Mouse (Mus musculus): ENCODE results near the gene Axdnd1.

The Axdnd1 gene

DNA sequence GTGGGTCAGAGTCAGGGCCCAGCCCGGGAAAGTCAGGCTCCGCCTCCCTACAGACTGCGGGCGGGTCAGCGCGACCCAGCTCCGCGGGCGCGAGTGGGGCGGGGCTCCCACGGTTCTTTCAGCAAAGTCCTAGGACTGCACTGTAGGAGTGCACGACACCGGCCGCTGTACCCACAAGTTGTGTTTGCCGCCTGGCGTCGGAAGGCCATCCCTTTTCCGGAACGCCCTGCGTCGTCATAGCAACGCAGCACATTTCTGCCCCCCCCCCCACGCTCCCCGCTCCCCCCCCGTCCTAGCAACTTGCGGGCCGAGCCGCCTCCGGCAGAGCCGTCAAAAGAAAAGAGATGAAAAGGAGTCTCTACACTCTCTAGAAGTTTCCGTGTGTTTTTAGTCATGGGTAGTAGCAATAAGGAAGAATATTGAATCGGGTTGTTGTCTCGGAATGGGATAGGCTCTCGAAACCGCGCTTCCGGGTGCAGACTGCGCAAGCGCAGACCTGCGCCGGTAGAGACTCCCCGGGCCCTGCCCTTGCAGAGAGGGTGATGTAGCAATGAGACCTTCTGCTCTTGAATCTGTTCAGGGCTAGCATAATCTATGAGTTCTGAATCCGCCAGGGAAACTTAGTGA lies at the start of gene Axdnd1:
Gene Axdnd1, minus strand, starts transcription at position 489 of the 627 bp plus-strand sequence.
- DNase-seq: peak; percentile 95

DNA sequence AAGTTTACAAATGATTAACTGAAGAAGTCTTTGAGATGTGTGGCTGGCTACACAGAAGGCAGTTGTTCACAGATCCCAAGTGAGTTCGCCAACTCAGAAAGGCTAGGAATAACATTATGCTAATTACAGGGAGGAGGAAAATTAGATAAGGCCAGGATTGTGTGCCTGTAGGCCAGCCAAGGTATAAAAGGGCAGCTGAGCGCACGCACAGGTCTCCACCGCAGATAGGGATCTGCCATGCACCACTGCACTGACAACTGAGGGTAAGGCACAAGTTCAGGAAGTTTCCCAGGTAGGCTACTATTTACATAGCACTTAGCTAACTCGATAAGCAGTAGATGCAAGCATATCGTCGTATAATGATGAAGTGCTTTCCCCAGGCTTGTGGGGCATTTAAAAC lies 49.6 kb upstream of the Axdnd1 start:
- DNase-seq: no peak

DNA sequence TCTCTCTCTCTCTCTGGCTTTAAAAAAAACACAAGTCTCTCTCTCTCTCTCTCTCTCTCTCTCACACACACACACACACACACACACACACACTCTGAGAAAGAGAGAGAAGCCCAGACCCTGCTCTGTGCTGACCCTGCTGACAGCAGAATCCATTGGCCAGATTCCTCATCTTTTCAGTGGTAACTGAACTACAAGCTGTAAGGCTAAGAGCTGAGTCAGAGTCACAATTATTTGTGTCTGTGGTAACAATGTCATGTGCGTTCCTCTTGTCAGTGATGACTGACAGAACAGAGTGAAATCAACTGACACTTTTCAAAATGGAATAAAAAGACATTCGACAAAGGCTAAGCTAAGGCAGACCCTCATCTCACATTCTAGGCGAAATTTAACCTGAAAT lies 47.6 kb upstream of the Axdnd1 start:
- DNase-seq: no peak

DNA sequence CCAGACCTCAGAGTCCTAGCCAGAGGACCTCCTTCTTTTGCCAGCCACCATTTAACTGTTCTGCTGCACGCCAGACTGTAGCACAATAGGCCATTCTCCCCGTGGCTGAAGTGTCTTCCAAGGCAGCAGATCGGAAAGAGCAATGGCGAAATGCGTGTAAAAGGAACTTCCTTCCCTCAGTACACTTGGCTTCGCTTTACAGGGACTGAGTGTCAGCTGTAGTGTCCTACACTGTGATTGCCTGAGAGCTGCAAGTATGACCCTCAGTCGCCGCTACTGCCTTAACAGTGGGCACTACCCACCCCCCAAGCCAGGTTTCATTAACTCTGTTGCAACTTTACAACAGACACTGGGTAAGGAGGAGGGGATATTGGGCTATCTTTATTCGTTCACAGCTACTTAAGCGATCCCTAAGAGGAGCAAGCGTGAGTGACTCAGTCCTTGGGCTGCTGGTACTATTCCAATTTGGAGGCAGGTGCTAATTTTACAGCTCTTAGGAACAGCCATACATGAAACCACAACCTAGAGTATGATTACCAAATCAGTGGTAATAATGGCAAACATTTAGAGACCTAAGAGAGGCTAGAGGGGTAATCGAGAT lies 46.8 kb upstream of the Axdnd1 start:
- no peak for DNase-seq

DNA sequence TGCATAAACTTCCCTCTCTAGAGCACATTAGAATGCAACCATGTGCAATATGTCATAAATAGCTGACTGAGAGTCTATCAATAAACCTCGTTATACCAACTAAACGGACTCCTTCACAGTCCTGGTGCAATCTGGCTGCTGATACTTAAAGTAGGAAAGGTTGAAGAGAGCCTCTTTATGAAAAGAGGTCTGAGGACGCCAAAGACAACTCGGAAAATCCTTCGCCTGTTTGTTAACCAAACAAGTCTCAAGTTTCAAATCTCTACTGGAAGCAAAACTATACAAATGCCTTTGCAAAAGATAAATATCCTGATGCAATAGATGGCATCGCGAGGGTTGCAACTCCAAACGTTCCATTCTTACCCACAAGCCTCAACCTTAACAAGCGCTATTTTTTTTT lies 44.0 kb upstream of the Axdnd1 start:
- DNase-seq: no peak

DNA sequence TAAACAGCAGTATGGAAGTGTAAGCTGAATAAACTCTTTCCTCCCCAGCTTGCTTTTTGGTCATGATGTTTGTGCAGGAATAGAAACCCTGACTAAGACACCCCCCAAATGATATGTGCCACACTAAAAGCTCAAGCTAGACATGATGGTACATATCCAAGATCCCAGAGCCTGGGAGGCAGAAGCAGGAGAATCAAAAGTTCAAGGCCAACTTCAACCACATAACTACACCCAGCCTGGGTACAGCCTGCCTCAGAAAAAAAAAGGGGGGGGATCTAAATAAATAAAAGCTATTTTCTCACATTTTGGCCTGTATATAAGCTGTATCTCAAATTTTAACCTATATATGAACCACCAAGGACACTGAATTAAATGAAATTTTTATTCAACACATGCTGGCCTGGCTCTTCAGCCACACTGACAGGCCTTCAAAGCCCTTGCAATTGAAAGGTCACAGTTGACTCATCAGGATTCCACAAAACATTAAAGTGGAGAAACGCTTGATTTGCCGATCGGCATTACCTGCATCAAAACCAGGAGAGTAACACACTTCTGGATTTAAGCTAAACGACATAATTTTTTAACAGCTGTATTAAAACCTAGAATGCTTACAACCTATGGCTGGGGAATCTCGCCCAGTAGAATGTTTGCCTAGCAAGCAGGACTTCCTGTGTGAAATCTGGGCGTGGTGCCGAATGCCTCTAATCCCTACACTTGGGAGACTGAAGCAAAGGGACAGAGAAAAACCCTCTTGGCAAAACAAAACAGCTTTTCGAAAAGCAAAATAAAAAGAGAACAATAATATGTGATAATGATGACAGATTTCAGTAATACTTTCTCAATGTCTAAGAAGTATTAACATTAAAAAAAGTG lies 43.3 kb upstream of the Axdnd1 start:
- DNase-seq: no peak

DNA sequence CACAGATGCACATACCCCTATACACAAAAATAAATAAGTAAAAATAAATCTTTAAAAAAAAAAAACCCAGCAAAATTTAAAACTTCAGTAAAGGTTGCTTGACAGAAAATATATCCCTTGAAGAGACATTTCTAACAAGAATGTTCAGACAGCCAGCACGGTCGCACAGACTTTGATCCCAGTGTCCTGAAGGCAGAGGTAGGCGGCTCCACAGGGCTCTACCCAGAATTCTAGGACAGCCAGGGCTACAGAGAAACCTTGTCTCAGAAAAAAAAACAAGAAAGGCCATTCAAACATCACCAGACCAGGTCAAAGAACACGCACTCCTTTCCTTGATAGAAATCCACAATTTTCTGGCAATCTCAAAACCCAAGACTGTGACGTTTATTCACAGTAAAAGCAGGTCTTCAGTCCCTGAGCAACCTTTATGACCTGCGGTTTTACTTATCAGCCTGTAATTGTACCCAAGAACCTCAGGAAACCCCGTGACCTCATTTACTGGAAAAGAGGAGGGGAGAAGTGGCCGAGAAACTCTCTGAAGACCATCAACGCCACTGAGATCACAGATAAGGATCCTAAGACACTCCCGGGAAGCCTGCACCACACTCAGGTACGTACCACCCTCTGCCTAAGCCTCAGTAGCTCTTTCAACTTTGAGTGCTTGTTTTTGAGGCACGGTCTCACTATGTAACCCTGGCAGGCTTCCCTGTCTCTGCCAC lies 41.5 kb upstream of the Axdnd1 start:
- no peak for DNase-seq

DNA sequence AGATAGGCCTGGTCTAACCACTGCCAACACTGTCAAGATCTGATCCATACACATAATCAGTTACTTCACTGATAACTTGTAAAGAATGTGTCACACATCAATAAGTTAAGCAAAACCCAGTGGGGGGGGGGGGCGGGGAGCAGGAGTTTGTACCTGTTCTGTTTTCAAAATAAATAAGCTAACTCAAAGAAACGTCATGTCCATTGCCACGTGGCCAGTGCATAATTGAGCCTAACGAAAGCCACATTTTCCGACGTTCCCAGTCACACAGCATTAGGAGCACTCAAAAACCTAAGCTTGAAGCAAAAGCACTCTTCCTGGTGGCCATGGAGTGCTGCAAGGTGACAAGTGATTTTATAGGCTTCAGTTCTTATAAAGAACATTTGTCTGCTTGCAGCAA lies 40.1 kb upstream of the Axdnd1 start:
- no peak for DNase-seq

DNA sequence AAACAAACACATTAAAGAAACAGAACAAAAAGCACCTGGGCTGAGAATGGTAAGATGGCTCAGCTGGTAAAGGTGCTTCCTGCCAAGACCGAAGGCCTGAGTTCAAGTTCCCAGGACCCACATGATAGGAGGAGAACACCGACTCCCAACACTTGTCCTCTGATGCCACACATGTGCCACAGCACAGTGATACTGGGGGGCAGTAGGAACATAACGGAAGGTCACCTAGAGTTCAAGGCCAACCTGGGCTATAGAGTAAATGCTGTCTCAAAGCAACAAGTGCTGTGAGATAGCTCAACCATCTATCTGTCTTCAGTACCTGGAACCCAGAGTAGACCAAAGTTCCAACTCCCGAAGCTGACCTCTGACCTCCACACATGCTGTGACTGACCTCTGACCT lies 39.3 kb upstream of the Axdnd1 start:
- no peak for DNase-seq

DNA sequence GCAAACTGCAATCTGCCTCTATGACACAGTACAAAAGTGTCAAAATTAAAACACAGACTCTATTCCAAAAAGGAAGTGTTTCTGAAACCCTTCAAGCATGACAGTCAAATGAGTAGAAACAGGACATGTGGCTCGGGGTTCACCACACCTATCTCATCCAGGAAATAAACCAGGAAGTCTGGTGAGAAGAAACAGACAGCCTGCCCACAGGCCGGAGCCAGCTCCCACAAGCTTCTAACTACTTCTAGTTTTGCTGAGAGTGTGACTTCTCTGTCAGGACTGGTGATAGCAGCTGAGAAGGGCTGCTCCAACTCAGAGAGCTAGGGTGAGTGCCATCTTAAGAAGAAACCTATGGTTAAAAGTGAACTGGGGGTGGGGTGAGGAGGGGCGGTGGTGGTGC lies 38.7 kb upstream of the Axdnd1 start:
- DNase-seq: no peak

DNA sequence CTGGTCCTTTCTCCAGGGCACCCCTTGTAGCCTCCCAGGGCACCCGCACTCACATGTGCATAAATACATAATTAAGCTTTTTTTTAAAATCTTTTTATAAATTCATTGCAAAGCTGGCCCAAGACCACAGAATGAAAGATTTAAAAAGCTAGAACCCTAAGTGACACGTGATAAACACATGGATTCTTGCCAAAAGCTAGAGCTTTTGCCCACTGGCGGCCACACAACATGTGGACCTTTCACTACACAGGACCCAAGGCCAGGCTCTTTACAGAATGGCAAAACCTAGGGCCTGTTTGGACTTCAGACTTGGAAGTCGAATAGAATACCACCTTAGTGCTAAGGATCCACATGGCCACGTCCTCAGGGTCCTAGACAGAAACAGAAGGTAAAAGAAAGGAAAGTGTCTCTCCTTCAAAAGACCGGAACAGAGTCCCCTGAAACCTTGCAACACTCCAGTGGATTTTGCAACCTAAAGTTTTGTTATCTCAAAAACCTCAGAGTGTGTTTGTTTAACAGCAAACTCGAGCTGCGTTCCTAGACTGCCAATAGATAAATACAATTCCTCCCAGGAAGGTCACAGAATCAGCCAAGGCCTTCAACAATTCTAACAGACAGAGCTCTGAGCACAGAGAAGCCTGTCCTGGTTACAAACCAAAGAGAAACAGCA lies 37.6 kb upstream of the Axdnd1 start:
- DNase-seq: no peak

DNA sequence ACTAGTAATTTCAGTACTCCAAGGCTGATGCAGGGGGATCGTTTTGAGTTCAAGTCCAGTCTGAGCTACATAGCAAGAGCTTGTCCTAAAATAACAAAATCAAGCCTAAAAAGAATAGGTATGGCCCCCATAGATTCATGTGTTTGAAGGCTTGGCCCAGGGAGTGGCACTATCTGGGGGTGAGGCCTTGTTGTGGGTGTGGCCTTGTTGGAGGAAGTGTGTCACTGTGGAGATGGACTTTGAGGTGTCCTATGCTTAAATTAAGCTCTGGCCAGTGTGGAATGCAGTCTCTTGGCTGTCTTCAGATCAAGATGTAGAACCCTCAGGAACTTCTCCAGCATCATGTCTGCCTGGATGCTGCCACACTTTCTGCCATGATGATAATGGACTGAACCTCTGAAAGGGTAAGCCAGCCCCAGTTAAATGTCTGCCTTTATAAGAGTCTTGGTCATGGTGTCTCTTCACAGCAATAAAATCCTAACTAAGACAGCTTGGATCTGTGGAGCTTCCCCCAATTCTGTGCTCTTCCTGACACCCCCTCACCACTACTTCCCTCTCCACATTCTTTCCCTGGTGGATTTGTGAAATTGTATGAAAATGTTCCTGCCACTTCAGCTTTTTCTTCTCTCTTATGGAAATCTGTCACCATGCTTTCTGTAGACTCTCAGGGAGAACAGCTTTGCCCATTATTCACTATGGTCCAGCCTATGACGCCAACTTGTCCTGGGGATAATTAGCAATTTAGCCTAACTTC lies 34.2 kb upstream of the Axdnd1 start:
- DNase-seq: no peak

DNA sequence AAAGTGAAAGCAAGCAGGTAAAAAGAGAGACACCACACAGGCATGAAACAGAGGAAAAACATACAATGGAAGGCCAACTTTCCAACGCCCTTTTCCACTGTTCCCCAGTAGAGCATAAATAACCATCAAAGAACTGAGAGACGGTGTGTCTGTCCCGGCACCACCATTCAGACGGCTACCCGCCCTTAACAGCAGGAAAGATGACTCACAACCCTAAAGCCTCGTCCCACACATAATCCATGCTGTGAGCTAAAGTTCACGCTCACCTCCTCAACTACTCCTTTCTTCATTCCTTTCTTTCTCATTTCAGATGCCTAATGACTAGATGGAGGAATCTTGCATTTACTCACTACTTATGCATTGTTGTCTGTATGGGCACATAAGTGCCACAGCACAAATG lies 33.4 kb upstream of the Axdnd1 start:
- no peak for DNase-seq

DNA sequence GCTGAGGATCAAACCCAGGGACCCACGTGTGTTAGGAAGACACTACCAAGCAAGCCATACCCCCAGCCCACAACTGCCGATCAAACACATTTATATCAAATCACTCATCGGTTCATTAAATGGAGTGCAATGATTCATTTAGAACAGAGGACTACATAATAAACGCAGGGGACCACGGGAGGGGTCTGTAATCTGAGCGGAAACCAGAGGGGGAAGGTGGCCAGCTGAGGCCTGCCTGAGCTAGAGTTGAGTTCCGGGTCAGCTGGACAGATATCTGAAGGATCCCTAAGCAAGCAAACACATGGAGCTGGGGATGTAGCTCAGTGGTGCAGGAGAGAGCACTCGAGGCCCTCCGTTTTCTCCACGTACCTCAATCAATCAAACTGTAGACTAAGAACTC lies 32.9 kb upstream of the Axdnd1 start:
- no peak for DNase-seq

DNA sequence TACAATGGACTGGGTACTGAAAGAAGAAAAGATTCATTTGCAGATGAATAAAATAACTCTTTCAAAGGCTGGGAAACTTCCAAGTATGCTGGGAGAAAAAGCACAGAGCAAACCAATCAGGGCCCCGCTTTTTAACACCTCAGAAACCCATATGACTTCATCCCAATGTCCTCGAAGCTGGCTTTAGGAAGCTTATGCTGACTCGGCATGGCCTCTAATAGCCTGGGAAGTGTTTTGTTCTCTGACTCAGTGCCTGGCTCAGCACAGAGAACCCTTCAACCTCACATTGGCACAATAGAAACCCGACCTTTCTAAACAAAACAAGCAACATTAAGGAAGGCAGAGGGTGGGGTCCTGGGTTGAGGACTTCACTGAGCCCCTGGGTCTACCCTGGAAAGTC lies 29.5 kb upstream of the Axdnd1 start:
- no peak for DNase-seq

DNA sequence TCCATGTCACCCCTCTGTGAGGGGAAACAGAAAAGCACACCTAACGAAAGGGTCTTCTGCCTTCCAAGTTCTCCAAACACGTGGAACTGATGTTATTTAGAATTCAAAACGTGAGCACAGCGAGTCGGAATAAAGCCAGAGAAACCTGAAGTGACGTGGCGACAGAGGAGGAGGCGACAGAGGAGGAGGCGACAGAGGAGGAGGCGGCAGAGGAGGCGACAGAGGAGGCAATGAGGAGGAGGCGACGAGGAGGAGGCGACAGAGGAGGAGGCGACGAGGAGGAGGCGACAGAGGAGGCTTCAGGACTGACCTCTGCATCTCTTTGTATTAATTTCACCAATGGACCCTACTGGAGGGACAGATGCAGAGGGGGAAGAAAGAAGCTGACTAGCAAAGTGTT lies 28.7 kb upstream of the Axdnd1 start:
- no peak for DNase-seq

DNA sequence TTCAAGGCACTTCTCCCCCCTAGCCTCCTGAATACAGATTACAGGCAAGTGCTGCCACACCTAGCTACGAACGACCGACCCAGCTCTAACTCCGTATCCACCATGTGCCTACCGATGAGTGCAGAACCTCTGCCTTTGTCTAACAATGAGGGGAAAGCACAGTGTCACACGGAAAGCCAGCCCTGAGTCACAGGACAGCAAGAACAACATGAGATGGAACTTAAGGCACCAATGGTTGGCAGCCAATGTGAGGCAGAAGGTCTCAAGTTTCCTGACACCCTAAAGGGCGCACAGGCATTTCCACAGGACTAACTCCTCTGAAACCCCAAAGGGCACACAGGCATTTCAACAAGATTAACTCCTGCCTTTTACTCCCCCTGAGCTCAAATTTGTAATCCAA lies 28.1 kb upstream of the Axdnd1 start:
- no peak for DNase-seq

DNA sequence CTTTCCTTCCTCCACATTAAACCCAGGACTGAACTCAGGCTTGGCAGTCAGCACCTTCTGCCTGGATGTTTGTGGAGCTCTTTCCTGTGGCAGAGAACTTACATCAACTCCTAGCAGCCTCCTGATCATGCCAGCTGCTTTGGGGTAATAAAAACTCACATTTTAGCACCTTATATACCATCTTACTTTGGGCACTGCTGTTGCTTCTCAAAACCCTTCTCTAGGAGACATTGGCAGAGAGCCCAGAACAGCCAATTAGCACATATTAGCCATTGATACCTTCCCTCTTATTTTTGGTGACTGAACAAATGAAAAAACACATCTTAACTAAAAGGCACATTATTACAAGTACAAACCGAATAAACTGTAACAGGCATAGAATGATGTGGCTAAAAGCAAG lies 24.1 kb upstream of the Axdnd1 start:
- no peak for DNase-seq

DNA sequence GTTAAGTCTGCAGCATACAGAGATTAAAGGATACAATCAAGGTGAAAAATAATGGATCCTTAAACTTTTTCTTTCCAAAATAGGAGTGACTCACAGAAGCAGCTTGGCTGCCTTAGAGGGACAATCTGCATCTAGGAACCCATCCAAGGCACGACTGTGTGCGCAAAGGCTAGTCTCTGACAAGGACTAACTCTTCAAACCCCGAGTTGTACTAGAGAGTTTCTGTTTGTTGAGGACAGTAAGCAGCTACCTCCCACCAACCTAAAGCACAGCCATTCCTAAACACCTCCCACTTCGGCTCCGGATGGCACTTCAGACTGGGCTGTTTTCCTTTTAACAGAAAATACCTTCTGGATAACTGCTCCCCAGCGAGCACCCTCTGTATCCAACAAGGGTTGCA lies 21.8 kb upstream of the Axdnd1 start:
- no peak for DNase-seq

DNA sequence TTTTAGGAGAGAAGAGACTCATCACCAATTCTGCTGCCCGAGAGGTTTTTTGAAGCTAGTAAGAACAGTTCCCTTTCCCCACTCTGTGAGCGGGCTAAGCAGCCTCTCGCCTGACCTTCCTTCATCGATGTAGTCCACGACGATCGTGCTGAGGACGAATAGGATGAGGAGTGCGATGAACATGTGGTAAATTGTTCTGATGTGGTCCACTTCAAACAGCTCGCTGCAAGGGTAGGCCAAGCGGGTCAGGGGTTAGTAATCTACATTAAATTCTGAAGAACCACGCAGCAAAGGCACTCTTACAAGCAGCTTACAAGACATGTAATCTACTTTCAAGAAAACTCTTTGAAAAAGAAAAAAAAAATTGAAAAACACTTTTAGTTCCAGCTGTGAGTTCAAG lies 21.3 kb upstream of the Axdnd1 start:
- DNase-seq: no peak

DNA sequence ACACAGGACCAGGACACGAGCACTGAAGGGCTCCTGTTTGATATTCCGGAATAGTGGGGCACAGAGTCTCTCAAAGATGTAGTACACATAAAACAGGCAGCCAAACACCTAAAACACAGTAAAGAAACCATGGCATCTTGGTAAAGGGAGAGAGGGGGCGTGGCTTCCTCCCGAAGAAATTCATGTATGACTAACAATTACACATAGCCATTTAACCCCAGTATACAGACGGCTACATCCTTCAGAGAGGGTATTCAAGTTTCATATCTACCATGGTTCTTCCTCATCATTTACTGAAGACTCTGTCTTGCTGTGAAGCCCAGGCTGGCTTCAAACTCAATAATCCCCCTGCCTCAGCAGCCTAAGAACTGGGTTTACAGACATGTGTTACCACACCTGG lies 16.8 kb upstream of the Axdnd1 start:
- DNase-seq: no peak

DNA sequence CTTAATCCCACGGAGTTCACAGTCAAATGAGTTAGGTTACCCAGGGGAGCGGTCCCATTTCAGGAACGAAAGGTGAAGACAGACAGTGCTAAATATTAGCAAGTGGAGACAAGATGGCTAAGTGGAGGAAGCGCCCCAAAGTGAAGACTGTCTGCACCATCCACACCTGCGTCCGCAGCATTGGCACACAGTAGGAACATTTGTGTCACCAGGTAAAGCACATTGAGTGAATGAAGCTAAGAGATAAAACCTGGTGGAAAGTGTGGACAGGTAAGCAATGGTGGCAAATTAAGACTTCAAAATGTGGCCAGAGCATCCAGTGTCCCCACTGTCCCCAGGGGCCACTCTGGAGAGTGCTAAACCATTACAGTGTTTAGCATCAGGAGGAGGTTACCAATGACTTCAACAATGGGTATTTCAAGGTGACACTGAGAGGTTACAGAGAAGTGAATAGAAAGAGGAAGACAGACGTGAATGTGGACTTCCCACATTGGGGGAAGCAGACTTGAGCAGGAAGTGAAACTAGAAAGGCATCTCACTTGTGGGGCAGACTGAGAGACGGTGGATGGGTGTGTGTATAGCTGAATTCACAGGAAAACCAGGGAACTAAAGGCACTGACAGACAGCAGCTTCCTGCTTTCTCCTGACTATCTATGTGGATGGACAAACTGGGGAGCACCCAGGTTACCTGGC lies 16.2 kb upstream of the Axdnd1 start:
- DNase-seq: no peak
